Mouse (Mus musculus): Measurements from ENCODE around the gene Hoxd12. TPM values are rescaled to one million over a fixed set of nuclear protein-coding genes. Genes with fewer than 3 reads are reported as not detected.

Gene Hoxd12
- polyA plus RNA-seq, 1 experiment from 2014 or later, result not detected

GRCm38 (mm10) chr2:74678891-74679595, 4.2 kb downstream of the Hoxd12 start, which contains the start of gene Hoxd11:
Gene Hoxd11 (plus strand): TSS chr2:74679557.
- H3K4me1 ChIP-seq (ENCODE audit: control insufficient read depth, insufficient read depth, low read depth, low read length), result peaks cover 12% of the 10 kb centered on the region; the same call in 1 of the 2 replicates
- ATAC-seq, result no peak
- H3K9ac ChIP-seq (ENCODE audit: low read depth, low read length), result no peak within 1 kb of the TSS
- no peak within 1 kb of the TSS for H3K4me3 ChIP-seq (ENCODE audit: low read length)
- H3K36me3 ChIP-seq (ENCODE audit: control insufficient read depth, insufficient read depth, low read length), result no peaks in the 10 kb centered on the region
- no peaks in the 10 kb centered on the region; the same call in 1 of the 2 replicates for H3K9me3 ChIP-seq (ENCODE audit: control insufficient read depth, low read length)
- H3K27me3 ChIP-seq (replicated peaks; ENCODE audit: control insufficient read depth, insufficient read depth, low read length), result peaks cover 80% of the 10 kb centered on the region
- WGBS, result 2% methylated on average over 15 of the region's 15 CpGs
- no peak within 1 kb of the TSS for H3K4me2 ChIP-seq (ENCODE audit: low read length)
- H3K27ac ChIP-seq (ENCODE audit: low read depth, low read length), result no peak within 1 kb of the TSS

DNA sequence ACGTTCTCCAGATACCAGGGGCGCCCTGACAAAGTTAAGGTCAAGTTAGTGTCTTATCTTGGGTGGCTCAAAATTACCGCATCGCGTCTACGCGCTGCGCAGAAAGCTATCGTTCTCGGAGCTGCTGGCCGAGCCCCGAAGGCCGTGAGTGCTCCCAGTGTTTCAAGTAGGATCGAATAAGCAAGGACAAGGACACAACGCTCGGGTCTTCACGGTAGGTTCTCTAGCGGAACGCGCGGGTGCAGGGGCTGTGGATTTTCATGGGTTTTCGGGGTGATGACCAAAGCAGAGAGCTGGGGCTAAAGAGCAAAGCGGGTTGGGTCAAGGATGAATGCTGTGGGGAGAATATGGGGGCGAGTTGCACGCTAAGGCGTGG, 4.8 kb downstream of the Hoxd12 start:
- peaks cover 12% of the 10 kb centered on the region; the same call in 1 of the 2 replicates for H3K4me1 ChIP-seq (ENCODE audit: control insufficient read depth, insufficient read depth, low read depth, low read length)
- ATAC-seq, result no peak
- WGBS, result 2% methylated on average over 26 of the region's 26 CpGs

GRCm38 (mm10) chr2:74679980-74680379, 5.2 kb downstream of the Hoxd12 start:
- H3K4me3 ChIP-seq (ENCODE audit: low read length), result no peak overlapping the region
- 1% methylated on average over 23 of the region's 23 CpGs for WGBS
- H3K9ac ChIP-seq (ENCODE audit: low read depth, low read length), result no peak overlapping the region
- ATAC-seq, result no peak
- no peak overlapping the region for H3K27ac ChIP-seq (ENCODE audit: low read depth, low read length)
- no peaks in the 10 kb centered on the region for H3K36me3 ChIP-seq (ENCODE audit: control insufficient read depth, insufficient read depth, low read length)
- peaks cover 12% of the 10 kb centered on the region; the same call in 1 of the 2 replicates for H3K4me1 ChIP-seq (ENCODE audit: control insufficient read depth, insufficient read depth, low read depth, low read length)
- H3K27me3 ChIP-seq (replicated peaks; ENCODE audit: control insufficient read depth, insufficient read depth, low read length), result peaks cover 81% of the 10 kb centered on the region
- no peaks in the 10 kb centered on the region; the same call in 1 of the 2 replicates for H3K9me3 ChIP-seq (ENCODE audit: control insufficient read depth, low read length)
- H3K4me2 ChIP-seq (ENCODE audit: low read length), result no peak overlapping the region

More for the DNA sequence above, 4.8 kb downstream of the Hoxd12 start:
- no peak overlapping the region for H3K4me2 ChIP-seq (ENCODE audit: low read length)
- H3K4me3 ChIP-seq (ENCODE audit: low read length), result no peak overlapping the region
- peaks cover 81% of the 10 kb centered on the region for H3K27me3 ChIP-seq (replicated peaks; ENCODE audit: control insufficient read depth, insufficient read depth, low read length)
- no peak overlapping the region for H3K9ac ChIP-seq (ENCODE audit: low read depth, low read length)
- H3K27ac ChIP-seq (ENCODE audit: low read depth, low read length), result no peak overlapping the region
- H3K9me3 ChIP-seq (ENCODE audit: control insufficient read depth, low read length), result no peaks in the 10 kb centered on the region; the same call in 1 of the 2 replicates
- H3K36me3 ChIP-seq (ENCODE audit: control insufficient read depth, insufficient read depth, low read length), result no peaks in the 10 kb centered on the region

- no peak overlapping the region for H3K4me2 ChIP-seq (ENCODE audit: low read length)
- no peaks in the 10 kb centered on the region for H3K36me3 ChIP-seq (ENCODE audit: control insufficient read depth, insufficient read depth, low read length)
- H3K9me3 ChIP-seq (ENCODE audit: control insufficient read depth, low read length), result no peaks in the 10 kb centered on the region; the same call in 1 of the 2 replicates
- peaks cover 80% of the 10 kb centered on the region for H3K27me3 ChIP-seq (replicated peaks; ENCODE audit: control insufficient read depth, insufficient read depth, low read length)
- no peak overlapping the region for H3K27ac ChIP-seq (ENCODE audit: low read depth, low read length)
- H3K4me1 ChIP-seq (ENCODE audit: control insufficient read depth, insufficient read depth, low read depth, low read length), result peaks cover 12% of the 10 kb centered on the region; the same call in 1 of the 2 replicates
- no peak for ATAC-seq
- H3K9ac ChIP-seq (ENCODE audit: low read depth, low read length), result no peak overlapping the region
- H3K4me3 ChIP-seq (ENCODE audit: low read length), result no peak overlapping the region
- WGBS, result 2% methylated on average over 21 of the region's 21 CpGs
These were observed 6.0 kb downstream of the Hoxd12 start for GRCm38 (mm10) chr2:74680561-74681398.

DNA sequence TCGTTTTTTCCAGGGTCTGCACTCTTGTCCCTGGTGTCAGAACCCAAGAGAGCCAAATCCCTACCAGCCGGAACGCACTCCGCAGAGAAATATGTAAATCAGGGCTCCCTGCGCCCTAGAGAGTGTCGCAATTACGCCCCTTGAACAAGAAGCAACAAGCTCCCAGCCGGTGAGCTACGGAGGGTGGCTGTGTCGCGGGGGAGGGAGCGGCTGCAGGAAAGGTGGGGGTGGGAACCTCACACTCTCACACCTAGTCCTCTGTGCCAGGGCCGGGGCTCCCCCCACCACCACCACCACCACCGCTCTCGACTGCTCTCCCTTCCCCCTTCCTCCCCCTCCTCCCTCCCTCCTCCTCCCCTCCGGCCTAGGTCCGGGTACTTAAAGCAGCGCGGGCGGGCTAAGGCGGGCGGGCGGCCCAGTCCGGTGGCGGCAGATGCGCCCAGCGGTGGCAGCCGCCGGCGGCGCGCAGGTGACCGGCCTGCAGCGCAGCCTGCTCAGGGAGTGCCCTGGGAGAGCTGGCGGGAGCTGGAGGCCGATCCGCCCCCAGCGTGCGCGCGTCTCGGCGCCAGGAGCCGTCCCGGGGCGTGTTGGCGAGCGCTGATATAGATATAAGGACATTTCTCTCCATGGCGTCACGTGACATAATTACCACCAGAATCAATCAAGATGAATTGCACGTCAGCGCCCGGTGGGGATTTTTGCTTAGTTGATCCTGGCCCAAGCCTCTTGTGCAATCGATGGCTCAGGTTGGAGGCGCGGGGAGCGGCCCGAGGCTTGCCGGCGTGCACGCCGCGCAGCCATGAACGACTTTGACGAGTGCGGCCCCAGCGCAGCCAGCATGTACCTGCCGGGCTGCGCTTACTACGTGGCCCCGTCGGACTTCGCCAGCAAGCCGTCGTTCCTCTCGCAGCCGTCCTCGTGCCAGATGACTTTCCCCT, 7.0 kb downstream of the Hoxd12 start:
- no peak for ATAC-seq
- no peaks in the 10 kb centered on the region for H3K36me3 ChIP-seq (ENCODE audit: control insufficient read depth, insufficient read depth, low read length)
- H3K4me1 ChIP-seq (ENCODE audit: control insufficient read depth, insufficient read depth, low read depth, low read length), result peaks cover 12% of the 10 kb centered on the region; the same call in 1 of the 2 replicates
- H3K4me2 ChIP-seq (ENCODE audit: low read length), result peak overlapping the region; percentile 6
- H3K9me3 ChIP-seq (ENCODE audit: control insufficient read depth, low read length), result no peaks in the 10 kb centered on the region; the same call in 1 of the 2 replicates
- H3K9ac ChIP-seq (ENCODE audit: low read depth, low read length), result no peak overlapping the region
- no peak overlapping the region for H3K27ac ChIP-seq (ENCODE audit: low read depth, low read length)
- peaks cover 81% of the 10 kb centered on the region for H3K27me3 ChIP-seq (replicated peaks; ENCODE audit: control insufficient read depth, insufficient read depth, low read length)
- H3K4me3 ChIP-seq (ENCODE audit: low read length), result peak overlapping the region; percentile 2; the same call in 1 of the 2 replicates
- under 1% methylated on average over 58 of the region's 78 CpGs for WGBS

DNA sequence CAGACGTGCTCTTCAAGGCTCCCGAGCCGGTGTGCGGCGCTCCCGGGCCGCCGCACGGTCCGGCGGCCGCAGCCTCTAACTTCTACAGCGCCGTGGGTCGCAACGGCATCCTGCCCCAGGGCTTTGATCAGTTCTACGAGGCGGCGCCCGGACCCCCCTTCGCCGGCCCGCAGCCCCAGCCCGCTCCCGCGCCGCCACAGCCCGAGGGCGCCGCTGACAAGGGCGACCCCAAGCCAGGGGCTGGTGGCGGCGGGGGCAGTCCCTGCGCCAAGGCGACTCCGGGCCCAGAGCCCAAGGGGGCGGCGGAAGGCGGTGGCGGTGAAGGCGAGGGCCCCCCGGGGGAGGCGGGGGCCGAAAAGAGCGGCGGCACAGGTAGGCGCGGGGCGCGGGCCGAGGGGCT, 8.0 kb downstream of the Hoxd12 start:
- H3K4me3 ChIP-seq (ENCODE audit: low read length), result 0 out of 2 replicates have a peak overlapping the region, but pooled peaks have one; percentile 6
- peaks cover 81% of the 10 kb centered on the region for H3K27me3 ChIP-seq (replicated peaks; ENCODE audit: control insufficient read depth, insufficient read depth, low read length)
- H3K36me3 ChIP-seq (ENCODE audit: control insufficient read depth, insufficient read depth, low read length), result no peaks in the 10 kb centered on the region
- H3K4me2 ChIP-seq (ENCODE audit: low read length), result peak overlapping the region; percentile 30; the same call in 1 of the 2 replicates
- ATAC-seq, result no peak
- 2% methylated on average over 43 of the region's 51 CpGs for WGBS
- H3K27ac ChIP-seq (ENCODE audit: low read depth, low read length), result no peak overlapping the region
- H3K4me1 ChIP-seq (ENCODE audit: control insufficient read depth, insufficient read depth, low read depth, low read length), result peaks cover 12% of the 10 kb centered on the region; the same call in 1 of the 2 replicates
- H3K9me3 ChIP-seq (ENCODE audit: control insufficient read depth, low read length), result no peaks in the 10 kb centered on the region; the same call in 1 of the 2 replicates
- H3K9ac ChIP-seq (ENCODE audit: low read depth, low read length), result no peak overlapping the region

DNA sequence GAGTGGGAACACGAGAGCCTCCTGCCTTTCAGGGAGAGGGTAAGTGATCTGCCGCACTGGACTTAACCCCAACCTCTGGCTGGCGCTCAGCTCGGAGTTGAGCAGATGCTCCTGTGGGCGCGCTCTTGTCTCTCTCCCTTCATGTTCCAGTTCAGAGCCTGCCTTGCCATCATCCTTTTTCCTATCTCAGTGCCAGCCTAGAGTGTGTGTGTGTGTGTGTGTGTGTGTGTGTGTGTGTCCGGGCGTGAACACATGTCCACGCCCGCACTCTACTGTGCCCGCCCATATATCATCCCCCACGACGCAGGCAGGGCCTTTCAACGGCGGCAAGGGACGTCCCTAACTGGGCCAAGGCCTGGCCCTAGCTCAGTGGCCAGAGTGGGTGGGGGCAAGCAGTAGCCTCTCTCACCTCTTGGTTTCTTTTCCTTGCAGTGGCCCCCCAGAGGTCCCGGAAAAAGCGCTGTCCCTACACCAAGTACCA, 8.7 kb downstream of the Hoxd12 start:
- peaks cover 77% of the 10 kb centered on the region for H3K27me3 ChIP-seq (replicated peaks; ENCODE audit: control insufficient read depth, insufficient read depth, low read length)
- H3K4me3 ChIP-seq (ENCODE audit: low read length), result no peak overlapping the region
- peaks cover 12% of the 10 kb centered on the region; the same call in 1 of the 2 replicates for H3K4me1 ChIP-seq (ENCODE audit: control insufficient read depth, insufficient read depth, low read depth, low read length)
- H3K4me2 ChIP-seq (ENCODE audit: low read length), result no peak overlapping the region
- no peaks in the 10 kb centered on the region for H3K36me3 ChIP-seq (ENCODE audit: control insufficient read depth, insufficient read depth, low read length)
- H3K9ac ChIP-seq (ENCODE audit: low read depth, low read length), result no peak overlapping the region
- H3K9me3 ChIP-seq (ENCODE audit: control insufficient read depth, low read length), result no peaks in the 10 kb centered on the region; the same call in 1 of the 2 replicates
- under 1% methylated on average over 18 of the region's 18 CpGs for WGBS
- ATAC-seq, result peak; percentile 14; the same call in 1 of the 2 replicates
- H3K27ac ChIP-seq (ENCODE audit: low read depth, low read length), result no peak overlapping the region

- Histone ChIP-seq H3K4me1 (ENCODE audit: control insufficient read depth, insufficient read depth, low read depth, low read length) (peaks cover 12% of the 10 kb centered on the region; the same call in 1 of the 2 replicates), H3K4me3 (ENCODE audit: low read length) (no peak overlapping the region), H3K27ac (ENCODE audit: low read depth, low read length) (no peak overlapping the region), H3K9ac (ENCODE audit: low read depth, low read length) (no peak overlapping the region), H3K36me3 (ENCODE audit: control insufficient read depth, insufficient read depth, low read length) (no peaks in the 10 kb centered on the region), H3K9me3 (ENCODE audit: control insufficient read depth, low read length) (no peaks in the 10 kb centered on the region; the same call in 1 of the 2 replicates), H3K4me2 (ENCODE audit: low read length) (no peak overlapping the region), H3K27me3 (replicated peaks; ENCODE audit: control insufficient read depth, insufficient read depth, low read length) (peaks cover 75% of the 10 kb centered on the region)
- no peak for ATAC-seq
- WGBS, result 0% methylated on average over 12 of the region's 12 CpGs
These were observed 9.3 kb downstream of the Hoxd12 start for GRCm38 (mm10) chr2:74684106-74684505.
